Mouse (Mus musculus): ENCODE measurements around the gene Efl1.
"Not testable (repeated sequence)": the region's sequence is repeated elsewhere in the genome, so short reads cannot be mapped to it uniquely, and the experiment has no call there.

The Efl1 gene

DNA sequence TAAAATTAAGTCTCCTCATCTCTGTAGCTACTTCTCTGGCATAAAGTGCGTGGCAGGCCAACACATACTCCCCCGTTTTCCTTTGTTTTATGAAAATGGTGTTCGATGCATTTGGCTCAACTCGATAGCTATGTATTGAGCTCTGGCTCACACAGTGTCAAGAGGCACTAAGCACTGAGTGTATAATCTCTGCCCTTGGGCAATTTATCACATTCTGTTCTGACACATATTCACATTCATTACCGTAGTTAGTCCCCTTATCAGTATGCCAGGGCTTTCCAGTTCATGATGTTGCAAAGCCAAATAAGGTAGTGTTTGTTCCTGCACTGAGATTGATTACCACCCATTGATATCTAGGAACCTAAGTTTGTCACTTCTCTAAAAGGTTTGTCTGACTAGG, 71.3 kb downstream of the Efl1 start:
- no peak for DNase-seq (ENCODE audit: low spot score)

DNA sequence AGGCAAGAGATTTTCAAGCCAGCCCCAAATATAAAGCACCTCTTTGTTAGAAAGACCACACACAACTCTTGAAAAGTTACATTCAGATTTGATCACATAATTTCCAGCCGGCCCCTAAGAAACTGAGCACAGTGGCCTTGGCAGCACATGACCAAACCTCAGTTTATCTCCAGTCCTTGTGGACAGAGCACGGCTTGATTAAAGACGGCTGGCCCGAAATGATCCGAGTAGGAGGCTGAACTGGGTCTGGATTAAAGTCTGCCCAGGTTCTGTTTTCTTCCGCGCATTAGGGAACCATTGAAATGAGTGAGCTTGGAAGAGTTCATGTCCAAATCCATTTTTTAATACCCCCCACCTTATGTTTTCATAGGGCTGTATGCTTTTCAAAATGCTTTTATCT, 72.1 kb downstream of the Efl1 start:
- DNase-seq (ENCODE audit: low spot score) = no peak

DNA sequence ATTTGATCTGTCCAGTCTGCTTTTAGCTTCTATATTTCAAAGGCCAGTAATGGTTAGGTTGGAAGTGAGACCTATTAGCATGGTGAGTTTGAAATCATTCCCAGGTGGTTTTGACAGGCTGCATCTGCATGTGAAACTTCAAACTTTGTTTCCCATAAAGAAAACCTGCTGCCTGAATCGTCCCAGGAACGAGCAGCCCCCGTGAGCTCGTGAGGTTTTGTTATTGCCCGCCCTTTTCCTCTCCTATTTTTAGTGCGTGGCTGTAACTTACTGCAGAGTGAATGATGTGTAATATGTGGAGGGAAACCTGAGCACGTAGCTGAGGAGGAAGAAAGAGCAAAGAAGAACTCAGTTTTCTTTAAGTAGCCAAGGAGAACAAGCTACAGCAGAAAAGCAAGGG, 72.5 kb downstream of the Efl1 start:
- DNase-seq (ENCODE audit: low spot score) = no peak

DNA sequence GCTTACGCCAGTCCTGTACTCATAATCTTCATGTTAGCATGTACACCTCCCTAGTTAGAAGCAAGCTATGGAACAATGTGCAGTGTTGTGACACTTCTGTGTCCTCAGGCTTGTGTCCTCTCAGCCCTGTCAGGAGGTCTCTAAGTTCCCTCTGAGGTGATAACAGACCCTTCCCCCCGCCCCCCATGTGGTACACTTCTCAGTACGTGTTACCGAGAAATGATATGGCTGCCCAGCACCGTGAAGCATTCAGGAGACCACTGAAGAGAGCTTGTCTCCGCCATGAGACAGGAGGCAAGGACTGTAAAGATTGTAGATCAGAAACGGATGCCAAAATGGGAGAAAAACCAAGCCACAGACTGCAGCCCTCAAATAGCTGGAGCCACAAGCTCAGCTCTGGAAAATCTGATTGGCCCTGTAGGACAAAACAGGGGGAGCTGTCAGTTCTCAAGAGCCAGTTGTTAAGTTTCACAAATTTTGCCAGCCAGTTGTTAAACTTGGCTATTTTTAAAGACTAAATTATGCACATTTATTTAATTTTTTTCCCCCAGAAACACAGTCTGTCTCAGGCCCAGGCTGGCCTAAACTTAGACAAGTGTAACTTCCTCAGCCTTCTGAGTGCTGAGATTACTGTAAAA, 74.2 kb downstream of the Efl1 start:
- no peak for DNase-seq (ENCODE audit: low spot score)

DNA sequence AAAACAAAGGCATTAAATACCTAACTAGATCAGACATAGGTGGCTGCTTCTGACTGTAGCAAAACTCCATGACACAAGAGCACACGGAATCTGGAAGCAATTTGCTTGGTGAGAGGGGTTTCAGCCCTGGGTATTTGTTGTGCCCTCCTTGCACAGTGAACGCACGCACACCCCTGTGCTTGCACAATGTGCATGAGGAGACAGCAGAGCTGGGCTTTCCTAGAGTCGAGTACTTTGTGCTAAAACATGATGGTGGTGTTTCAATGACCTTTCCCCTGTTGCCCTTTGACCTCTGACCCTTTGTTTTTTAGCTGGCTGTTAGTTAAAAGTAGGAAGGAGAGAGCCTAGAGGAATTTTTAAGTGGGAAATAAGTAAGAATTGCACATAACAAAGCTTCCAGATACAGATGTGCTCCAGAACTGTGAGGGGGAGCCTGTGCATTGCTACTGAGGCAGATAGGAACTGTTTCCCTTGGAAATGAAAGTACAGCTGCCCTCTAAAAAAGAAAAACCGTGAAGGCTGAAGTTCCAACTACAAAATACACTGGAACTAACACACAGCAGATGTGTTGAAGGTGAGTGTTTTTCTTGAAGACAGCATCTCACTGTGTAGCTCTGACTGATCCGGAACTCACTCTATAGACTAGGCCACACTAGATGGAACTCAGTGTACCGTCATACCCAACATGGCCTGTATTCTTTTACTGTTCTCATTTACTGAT, 74.9 kb downstream of the Efl1 start:
- DNase-seq (ENCODE audit: low spot score) = no peak

DNA sequence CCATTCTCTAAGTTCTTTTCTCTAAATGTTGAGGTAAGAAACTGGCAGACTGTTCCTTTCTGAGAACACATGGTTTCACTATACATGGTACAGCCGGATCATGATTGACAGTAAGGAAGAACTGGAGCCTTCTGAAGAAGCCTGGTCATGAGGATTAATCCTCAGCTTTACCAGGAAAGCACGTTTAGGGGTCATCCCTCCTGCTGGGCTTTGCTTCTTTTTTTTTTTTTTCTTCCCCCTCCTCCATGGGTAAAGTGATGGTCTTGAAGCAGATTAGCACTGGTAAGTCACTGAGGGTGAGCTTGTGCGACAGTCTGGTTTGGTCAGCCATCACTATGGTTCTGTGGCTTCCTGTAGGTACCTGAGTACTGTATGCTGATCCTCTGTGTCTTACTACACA, 76.1 kb downstream of the Efl1 start:
- no peak for DNase-seq (ENCODE audit: low spot score)

DNA sequence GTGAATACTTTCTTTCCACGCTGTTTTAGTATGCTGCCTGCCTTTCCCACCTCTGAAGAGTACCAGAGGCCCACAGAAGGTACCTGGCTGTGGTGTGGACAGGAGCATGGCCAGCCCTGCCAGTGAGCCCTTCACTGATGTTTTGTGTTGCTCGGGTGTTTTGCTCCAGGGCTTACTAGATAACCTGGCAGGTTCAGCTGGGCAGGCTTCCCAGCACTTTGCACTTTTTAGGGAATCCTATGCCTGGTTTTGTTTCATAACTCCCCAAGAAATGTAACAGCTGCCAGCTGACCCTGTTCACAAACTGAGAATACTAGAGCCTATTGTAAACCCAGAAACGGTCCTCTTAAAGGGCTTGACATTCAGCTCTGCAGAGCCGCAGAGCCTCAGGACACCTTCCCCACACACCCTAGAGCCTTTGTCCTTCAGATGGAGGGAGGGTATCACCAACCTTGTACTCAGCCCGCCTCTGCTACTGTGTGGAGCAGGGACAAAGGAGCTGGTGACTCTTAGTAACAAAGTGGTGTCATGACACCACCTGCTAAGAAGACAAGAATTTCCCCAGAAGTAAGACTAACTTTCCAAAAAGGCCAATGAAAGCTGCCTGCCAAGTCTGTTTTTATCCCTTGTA, 76.7 kb downstream of the Efl1 start:
- no peak for DNase-seq (ENCODE audit: low spot score)

DNA sequence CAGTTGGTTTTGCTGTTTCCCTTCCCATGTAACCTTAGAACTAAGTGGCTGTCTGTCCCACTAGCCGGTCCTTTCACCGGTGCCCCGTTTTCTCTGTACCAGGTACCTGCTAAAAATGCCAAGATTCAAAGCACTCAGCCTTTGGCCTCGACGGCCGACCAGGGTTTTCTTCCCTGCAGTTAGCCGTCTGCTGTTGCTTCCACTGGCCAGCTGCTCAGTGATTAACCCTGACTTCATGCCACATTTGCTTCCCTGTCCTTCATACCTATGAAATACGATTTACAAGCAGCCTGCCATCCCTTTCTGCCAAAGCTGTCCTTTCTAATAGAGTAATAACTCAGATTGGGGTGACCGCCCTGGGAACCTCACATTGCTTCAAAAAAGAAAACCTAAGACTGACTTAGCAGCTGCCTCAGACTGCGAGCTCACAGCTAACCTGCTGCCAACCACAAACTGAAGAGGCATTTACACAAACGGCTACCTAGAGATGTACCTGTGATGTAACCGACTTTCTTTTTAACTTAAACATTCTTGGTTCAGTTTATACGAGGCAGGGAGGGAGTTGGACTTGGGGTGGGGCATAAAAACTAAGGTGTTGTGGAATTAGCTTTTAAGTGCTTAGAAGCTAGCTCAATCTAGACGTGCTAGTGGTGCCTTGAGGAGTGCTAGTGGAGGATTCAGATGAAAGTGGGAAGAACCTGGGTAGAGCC, 77.5 kb downstream of the Efl1 start:
- no peak for DNase-seq (ENCODE audit: low spot score)

DNA sequence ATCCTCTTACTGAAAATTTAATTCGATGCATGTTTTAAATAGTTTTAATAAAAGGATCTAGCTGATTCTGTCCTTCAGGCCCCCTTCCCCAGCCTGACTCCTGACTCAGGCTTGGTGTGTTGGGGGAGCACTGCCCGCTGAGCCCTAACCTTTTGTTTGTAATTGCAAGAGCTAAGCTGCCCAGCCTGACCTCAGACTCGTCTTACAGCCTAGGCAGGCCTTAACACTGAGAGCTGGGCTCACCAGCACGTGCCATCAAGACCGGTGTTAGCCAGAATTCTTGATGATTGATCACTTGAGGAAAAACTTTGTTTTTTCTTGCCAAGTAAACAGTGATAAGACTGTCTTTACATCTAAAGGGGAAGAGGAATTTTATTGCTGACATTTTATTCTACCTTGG, 78.7 kb downstream of the Efl1 start:
- no peak for DNase-seq (ENCODE audit: low spot score)

DNA sequence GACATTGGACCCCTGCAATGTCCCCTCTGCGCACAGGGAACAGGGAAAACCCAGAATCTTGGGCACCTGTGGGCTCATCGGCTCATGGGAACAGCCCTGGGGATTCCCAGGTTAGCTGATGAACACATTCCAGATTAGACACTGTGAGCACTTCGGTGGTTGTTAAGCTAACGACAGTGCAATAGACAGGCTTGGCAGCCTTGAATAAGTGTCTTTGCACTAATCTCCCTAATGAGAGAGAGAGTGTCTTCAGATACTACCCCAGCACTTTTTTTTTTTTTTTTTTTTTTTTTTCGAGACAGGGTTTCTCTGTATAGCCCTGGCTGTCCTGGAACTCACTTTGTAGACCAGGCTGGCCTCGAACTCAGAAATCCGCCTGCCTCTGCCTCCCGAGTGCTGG, 80.6 kb downstream of the Efl1 start:
- DNase-seq (ENCODE audit: low spot score) = not testable (repeated sequence)

DNA sequence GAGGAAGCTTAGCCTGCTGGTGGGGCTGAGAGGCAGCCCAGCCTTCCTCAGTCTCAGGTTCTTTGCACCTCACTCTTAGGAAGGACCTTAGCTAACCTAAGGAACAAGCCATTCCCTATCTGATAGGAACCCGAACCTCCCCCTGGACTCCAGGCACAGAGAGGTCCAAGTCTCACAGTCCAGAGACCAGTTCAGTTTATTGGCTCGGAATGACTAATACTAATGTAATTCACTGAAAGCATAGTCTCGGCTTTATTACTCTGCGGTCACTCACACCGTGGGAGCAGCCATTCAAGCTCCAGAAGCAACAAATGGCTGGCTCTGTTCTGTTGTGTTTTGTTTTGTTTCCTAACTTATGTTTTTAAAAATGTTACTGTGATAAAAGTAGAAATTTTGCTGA, 84.7 kb downstream of the Efl1 start:
- no peak for DNase-seq (ENCODE audit: low spot score)

DNA sequence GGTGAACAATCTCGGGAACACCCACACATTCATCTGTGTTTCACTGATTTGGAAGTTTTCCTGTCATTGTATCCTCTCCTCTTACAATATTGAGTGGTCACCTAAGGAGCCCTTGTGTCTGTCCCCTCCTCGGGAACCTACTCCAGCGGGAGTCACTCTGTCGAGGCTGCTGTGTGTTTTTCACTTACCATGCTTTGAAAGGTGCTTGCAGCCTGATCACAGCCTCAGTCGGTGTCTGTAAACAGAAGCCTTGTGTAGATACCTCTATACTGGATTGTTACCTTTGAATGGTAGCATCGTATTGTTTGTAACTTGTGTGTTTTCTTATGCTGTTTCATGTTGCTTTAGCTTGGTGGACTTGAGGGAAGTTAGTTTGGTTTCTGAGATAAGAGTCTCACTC, 85.6 kb downstream of the Efl1 start:
- no peak for DNase-seq (ENCODE audit: low spot score)

DNA sequence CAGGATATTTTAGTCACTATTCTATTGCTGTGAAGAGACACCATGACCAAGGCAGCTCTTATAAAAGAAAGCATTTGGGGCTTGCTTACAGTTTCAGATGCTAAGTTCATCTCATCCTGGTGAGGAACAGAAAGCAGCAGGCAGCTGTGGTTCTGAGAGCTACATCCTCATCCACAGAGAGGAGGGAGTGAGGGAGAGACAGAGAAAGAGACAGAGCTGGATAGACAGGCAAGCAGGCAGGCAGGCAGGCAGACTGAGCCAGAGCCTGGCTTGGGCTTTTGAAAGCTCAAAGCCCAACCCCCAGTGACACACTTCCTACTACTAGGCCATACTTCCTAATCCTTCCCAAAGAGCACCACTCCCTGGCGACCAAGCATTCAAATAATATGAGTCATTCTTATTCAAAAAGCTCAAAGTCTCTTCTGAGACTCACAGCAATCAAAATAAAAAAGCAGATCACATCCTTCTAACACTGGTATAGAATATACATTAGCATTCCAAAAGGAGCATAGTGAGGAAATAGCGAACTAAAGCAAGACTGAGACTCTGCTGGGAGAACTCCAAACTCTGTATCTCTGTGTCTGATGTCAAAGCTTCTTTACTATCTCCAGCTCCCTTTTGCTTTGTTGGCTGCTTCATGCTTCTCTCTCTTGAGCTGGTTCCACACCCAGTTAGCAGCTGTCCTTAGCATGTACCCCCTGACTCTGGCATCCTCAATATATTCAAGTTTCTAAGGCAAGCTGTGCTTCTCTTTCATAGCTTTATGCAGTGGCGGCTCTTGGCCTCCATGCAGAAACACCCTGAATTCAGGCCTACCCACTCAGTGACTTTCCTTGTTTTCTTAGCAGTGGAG, 86.6 kb downstream of the Efl1 start:
- no peak for DNase-seq (ENCODE audit: low spot score)

DNA sequence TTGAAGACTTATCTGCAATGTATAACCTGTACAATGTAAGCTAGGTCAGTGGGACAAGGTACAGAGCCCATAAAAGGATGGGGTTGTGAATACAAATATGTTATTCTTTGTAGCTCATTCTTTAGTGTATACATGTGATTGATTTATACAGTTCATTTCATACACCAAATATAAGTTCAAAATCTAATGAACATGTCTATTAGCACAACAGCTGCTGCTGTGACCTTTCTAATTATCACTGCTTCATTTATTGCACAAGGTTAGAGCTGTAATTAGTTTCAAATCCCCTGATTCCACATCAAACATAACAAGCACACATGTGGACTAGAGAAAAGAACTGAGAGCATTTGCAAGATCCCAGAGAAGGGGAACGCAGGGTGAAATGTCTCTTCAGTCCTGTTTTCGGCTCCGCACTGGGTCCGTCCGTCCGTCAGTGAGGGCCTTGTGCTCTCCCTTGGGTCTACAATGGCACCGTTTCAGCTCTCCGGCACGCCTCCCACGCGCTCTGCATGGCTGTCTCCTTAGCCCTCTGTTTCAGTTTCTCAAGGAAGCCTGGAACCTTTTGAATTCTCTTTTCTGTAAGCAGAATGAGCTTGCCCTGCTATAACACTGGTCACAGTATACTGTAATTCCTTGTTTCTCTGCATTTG, 94.8 kb downstream of the Efl1 start:
- no peak for DNase-seq (ENCODE audit: low spot score)

DNA sequence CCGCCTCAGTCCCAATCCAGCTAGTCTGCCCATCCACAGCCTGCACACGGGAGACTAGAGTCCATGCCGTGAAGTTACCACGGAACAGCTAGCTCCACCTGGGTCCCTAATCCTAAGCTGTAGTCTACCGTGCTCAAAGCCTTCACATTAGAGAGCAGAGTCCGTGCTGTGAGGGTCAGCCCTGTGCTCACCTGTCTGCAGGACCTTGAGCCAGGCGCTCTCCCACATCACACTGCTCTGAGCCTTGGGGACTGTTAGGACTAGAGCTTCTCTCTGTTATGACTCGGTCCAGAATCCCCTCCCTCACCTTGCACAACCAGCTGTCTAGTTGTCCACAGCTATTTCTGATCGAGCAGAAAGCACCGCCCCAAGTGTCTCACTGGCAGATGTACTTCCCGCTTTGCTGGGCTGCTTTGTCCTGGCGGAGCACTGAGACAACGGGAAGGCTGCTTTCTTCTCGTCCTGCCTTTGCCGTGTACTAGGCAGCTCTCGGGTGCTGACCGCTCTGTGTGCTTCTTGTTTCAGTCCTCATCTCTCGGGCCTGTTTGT, 95.8 kb downstream of the Efl1 start:
- DNase-seq (ENCODE audit: low spot score) = no peak

DNA sequence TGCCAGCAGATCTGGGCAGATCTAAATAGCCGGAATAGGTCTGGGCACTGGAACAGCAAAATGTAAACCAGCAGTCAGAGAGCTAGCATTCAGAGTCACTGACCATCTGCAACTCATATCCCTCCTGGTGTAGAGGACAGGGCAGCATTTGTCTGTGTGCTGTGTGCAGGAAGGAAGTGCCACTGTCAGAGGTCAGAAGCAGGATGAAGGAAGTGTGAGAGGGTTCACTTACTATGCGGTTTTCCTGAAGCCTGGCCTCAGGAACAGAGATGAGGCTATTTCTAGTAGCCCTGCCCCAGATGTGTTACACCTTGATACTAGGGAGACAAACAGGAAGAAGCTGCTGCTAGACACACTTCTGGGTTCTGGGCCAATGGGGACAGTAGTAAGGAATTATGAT, 100.4 kb downstream of the Efl1 start:
- DNase-seq (ENCODE audit: low spot score) = no peak

DNA sequence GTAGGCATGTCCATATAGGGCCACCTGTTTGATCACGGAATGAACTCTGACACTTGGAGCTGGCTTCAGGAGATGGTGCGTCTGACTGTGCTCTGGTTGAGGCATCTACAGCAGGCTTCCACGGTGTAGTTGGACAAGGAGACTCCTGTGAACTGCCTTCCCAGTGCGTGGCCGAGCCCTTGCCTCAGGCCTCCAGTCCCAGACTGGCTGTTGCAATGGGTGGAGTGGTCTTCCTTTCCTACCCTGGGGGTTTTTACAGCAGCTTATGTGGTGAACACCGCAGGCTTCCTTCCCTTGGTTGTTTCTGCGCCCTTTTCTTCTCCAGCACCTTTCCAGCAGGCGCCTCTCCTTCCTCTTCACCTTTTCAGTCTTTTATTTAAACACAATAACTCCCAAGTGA, 100.8 kb downstream of the Efl1 start:
- DNase-seq (ENCODE audit: low spot score) = no peak

DNA sequence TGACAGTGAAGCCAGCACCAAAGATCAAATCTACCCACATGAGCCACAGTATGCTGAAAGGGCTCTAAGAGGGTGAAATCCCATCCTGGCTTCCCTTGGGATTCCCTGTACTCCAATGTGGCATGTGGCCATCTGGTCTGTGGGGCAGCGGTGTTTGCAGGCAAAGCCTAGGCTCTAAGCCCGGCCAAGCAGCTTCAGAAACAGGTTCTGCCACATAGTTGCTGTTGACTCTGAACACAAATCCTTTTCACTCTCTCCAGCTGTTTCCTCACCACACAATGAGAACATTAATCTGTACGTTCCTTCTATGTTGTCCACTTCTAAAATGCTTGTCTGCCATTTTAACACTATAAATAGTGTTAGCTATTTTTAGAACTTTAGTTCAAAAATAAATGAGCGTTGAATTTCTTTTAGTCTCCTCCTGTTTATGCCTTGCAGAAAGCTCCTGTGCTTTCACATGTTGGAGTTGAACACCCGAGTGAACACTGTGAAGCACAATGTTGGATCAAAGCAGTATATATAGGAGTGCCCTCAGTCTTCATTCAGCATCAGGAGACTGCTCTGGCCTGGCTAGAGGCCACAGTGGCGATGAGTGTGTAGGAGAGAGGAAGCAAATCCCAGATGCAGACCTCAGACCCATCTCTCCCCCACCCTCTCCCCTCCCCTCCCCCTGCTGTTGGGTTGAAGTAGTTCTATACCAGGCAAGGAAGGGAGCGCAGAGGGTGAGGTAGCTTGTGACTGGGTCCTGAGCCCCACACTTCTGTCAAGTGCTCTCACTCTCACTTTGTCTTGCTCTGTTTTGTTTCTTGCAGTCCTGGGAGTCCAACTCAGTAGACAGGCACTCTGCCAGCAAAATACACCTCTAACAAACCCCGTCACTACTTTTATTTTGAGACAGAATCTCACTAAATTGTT, 104.0 kb downstream of the Efl1 start:
- peak; percentile 25 for DNase-seq (ENCODE audit: low spot score)

DNA sequence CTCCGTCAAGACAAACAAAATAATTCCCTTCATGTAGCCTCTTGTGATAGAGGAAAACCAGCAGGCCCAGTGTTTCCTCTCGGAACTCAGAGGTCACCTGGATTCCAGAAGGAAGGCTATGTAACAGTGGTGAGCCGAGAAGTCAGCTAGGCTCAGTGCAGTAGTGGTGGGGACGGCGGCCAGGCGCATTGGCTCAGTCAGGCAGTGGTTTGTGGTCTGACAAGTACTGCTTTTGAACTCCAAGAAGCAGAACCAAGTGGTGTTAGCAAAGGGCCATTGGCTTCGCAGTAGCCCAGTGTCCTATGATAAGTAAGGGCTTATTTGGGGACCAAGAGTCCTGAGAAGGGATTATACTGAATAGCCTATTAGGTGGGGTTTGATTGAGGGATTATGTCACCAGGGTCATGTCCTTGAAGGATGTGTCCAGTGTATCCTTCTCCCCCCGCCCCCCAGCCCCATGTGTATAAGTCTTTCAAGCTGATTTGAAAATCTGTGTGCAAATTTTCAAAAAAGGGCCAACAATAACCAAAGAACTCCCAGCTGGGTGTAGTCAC, 107.3 kb downstream of the Efl1 start:
- DNase-seq (ENCODE audit: low spot score) = no peak

DNA sequence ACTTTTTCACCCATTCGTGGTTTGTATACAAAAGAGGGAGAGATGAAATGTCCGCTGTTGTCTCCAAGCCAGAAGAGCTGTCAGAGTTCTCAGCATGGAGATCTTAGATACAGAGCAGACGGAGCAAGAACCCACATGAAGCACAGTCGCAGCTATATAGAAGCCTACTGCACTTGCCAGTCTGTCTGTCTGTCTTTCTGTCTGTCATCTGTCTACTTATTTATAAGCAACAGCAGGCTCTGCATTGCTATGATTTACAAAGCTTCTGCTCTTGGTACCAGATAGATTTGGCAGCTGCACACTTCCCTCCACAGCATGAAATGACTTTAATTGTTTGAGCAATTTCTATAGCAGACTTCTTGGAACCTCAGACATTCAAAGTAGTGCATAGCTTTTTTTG, 110.1 kb downstream of the Efl1 start:
- no peak for DNase-seq (ENCODE audit: low spot score)

Measured in MN1 (cell line).